Mouse (Mus musculus) large intestine, adult 2 months (tissue): ENCODE results near the gene Scyl1. TPM values are rescaled to one million over a fixed set of nuclear protein-coding genes. Genes with fewer than 3 reads are reported as not detected.

Source experiments
- DNase-seq: peaks from one replicate; pipeline ENCODE4 v3.0.0-alpha.2; 2012; ENCODE audit warnings: low read depth, low spot score
- WGBS: fragments of 180-500 bp; shearing (Covaris S2); methylation state at CpG from one replicate; pipeline ENCODE4 v1.1.7; 2018; 5-methylcytosine and 5-hydroxymethylcytosine counted together
- polyA plus RNA-seq: library from polyadenylated mRNA; depleted of rRNA; stranded (reverse); fragments of >200 nt; gene quantifications from 2 replicates; pipeline ENCODE4 v1.2.3, GENCODE M21; 2012; rRNA removed

Gene Scyl1
- polyA plus RNA-seq, 1 experiment: 53.6 TPM

DNA sequence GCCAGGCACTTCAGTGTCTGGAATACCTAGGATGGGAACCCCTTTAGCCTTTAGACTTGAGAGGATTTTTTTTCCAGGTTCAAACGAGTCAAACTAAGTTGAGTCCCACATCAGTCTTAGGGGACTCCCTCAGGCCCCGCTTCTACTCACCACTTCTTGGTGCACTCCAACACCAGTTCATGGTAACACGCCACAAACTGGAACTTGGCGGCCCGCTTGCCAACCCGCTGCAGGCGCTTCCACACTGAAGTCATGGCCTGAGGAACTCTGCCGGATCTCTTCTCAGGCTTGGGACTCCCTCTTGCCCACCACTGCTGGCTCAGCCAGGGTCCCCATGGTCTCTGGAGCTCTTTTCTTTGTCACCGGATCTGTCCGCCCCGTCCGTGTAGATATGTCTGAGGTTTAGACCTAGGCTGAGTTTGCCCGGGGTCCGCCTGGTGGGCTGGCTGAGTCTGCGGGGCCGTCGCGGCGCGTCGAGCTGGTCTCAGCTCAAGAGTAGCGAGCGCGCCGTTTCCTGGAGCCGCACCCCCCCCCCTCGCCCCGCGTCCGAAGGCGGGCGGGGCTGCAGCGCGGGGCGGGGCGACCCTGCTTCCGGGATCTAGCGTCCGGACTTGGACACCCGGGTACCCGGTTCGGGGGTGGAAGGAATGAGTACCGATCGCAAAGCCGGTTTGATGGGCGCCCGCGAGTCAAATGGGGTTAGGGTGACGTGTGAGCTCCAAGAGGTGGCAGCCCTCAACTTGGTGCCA, 45.3 kb downstream of the Scyl1 start, which contains the start of gene Ehbp1l1:
Gene Ehbp1l1, minus strand, starts transcription at position 551 of the 749 bp plus-strand sequence.
- DNase-seq: no peak
- 7% methylated on average over 48 of the region's 49 CpGs for WGBS

DNA sequence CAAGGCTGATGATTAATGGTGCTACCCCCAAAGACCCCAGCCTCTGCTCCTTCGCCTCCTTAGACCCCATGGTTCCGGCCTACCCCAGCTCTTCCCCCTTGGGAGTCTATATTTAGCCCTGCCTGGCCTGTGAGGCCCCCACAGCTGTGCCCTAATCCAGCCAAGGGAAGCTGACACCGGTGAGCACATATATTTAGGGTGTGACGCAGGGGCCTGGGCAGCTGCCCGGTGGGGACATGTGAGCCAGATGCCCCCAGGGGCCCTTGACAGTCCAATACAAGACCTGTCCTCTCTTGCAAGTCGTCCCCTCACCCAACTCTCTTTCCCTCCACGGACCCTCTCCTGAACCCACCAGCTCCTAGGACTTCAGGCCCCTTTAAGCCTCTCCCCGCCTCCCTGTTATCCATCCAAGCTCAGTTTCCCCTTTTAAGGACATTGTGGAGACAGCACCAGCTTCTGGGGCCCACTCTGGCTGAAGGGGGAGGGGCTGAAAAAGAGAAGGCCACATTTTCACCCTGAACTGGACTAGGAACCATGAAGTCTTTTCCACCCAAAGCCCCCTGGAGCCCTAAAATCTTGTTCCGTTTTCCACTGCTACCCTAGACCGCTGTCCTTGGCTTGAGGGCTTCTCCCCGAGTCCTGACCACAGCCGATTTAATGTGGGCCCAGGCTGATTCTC, 46.1 kb downstream of the Scyl1 start:
- 55% methylated on average over 12 of the region's 12 CpGs for WGBS
- DNase-seq: no peak

DNA sequence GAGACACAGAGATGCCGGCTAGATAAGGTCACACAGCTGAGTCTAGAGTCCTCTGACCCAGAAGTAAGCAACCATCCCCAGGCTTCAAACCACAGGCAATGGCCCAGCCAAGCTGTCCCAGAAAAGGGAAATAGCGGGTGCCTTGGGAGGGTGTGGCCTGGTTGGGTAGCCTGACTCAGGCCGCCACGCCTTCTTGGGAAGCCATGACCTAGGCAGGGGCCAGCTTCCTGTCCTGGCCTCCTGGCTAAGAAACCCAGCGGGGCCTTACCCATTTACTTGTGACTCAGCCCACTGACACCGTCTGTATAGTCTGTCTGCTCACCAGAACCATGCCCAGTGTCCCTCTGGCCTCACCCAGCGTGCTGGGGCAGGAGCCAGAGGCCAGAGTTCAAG, 46.7 kb downstream of the Scyl1 start:
- no peak for DNase-seq
- 14% methylated on average over 7 of the region's 7 CpGs for WGBS

DNA sequence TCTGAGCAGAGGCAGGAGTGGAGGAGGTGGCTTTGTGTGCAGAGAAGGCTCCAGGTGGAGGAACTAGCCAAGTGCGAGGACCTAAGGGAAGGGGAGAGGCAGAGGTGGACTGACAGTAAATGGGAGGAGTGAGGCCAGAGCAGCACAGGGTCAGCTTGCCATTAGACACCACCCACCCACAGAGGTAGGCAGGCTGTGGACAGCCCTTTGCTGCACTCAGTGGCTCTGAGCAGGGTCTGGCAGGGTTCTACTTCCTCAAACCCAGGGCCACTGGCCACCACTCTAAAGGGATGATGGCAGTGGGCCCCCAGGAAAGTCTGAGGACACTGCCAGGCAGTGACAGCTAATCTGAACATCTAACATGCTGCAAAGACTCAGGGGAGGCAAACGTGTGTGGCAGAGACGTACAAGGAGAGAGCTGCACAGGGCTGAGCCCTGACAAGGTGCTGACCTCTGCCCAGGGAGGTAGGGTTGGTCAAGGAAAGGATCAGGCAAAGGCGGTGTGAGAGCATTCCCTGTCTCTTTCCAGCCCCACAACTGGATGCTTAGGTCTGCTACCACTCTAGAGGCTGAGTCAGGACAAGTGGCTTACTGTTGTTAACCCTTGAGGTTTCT, 47.2 kb downstream of the Scyl1 start:
- 42% methylated on average over 4 of the region's 4 CpGs for WGBS
- DNase-seq: no peak

DNA sequence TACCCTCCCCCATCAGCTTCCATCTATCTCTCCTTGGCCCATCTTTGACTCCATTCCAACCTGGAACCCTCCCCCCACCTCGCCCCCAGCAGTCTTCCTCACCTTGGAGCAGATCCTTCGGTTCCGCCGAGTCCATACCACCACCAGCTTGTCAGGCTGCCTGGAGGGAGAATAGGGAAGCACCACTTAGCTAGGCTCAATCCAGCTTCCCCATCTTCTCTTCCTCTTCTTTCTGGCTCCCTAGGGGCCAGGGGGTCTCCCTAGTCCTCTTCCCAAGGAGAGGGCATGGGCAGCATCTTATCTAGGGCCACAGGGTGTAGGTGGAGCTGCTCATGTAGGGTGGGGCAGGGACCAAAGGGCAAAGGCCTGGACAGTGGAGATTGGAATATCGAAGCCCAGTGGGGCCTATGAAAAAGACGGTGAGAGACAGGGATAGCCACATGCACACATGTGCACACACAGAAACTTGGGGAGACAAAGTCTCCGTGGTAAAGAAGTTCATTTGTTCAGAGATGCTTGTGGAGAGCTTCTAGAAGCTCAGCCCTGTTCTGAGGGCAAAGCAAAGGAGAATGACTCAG, 48.3 kb downstream of the Scyl1 start:
- no peak for DNase-seq
- 71% methylated on average over 7 of the region's 7 CpGs for WGBS

DNA sequence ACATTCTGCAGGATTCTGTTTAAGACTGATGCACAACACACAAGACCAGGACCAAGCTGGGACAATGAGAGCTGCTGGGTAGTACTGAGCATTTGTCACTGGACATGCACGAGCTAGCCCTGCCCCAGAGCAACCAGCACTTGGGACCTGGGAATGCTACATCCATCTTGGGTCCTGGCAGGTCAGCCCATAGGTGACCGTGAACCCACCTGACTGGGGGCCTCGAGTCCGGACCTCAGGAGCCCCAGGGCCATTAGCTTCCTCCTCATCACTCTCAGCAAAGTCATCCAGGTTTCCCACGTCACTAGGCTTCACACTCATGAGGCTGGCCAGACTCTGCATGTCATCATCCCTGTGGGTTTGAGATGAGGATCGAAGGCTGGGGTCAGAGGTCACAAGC, 50.0 kb downstream of the Scyl1 start:
- DNase-seq: no peak
- 90% methylated on average over 6 of the region's 6 CpGs for WGBS

DNA sequence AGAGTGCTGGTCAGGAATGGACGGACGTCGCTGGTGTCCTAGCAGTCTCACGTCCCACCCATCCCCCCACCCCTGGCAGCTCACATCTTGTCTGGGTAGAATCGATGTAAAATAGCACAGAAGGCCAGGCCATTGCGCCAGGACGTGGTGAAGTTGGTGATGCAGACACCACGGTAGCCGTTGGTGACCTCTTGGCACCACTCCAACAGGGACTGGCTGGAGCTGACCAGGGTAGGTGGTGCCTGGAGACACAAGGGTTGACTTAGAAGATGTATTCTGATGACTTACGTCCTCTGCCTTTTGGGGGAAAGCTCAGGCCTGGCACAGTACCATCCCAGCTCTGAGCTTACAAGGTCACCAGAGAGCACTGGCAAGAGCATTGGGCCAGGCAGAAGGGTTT, 54.3 kb downstream of the Scyl1 start:
- no peak for DNase-seq
- WGBS: 64% methylated on average over 10 of the region's 10 CpGs

DNA sequence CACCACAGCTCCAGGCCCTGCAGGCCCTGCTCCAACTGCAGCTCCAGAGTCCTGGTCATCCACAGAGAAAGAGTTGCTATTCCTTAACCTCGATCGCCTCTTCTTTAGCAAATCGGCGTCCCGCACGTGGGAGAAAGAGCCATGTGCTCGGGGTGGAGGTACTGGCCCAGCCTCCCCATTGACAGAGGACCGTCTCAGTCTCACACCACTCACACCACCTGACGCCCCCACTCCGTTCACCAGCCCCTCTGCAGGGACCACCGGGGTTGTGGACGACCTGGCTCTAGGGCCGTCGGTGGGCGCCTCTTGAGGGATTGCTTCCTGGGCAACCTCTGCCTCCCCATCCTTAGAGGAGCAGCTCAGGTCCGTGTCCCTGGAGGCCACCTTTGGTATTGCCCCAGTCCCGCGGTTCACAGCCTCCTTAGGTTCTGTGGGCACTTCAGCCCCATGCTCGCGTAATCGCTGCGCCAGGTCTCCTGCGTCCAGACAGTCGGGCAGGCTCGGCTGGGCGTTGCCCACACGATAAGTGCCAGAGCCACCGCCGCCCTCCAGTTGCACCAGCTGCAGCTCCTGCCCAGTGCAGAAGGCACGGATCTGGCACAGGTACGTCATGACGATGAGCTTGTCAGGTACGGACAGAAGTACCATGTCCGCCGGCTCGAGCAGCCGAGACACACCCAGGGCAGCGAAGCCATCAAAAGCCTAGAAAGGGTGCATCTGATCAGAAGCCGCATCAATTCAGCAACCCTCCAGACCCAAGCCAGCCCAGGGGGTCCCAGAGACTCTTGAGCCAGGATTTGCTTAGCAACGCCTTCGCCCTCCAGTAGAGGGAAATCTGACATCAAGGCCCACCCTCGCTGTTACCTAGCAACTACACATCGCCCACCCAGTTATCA, 55.2 kb downstream of the Scyl1 start:
- DNase-seq: no peak
- 36% methylated on average over 43 of the region's 43 CpGs for WGBS

DNA sequence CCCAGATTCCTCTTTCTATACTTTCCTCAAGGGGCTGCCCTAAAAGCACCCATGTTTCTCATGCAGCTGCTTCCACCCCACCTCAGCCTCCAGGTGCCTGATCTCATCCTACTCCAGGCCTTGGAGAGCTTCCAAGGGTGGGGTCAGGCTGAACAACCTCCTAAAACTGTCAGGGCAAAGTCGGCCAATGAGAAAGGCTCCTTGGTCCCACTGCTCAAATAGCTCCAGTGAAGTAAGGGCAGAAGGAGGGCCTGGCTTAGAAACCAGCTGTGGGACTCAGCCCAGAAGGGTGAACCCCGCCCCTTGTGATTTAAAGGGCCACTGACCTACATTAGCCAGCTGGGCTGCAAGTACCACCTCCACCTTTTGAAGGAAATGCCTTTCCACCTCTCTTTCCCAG, 57.5 kb downstream of the Scyl1 start:
- peak; percentile 95 for DNase-seq
- 2% methylated on average over 2 of the region's 2 CpGs for WGBS

DNA sequence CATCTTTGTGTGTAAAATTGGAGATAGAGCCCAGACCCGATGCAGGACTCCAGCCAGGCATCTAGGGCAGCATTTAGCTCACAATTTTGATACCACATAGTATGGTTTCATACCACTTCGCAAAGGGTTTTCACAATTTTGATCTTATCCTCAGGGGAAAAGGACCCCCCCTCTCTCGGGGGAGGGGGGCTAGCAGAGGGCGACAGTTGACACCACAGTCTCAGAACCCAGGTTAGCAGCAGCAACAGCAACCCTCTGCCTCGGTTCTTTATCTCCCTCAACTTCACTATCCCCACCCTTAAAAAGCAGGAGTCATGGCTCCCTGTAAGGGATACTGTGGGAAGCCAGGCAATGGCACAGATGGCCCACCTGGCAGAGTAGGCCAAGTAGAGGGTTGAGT, 58.0 kb downstream of the Scyl1 start:
- DNase-seq: no peak
- WGBS: 62% methylated on average over 5 of the region's 5 CpGs

DNA sequence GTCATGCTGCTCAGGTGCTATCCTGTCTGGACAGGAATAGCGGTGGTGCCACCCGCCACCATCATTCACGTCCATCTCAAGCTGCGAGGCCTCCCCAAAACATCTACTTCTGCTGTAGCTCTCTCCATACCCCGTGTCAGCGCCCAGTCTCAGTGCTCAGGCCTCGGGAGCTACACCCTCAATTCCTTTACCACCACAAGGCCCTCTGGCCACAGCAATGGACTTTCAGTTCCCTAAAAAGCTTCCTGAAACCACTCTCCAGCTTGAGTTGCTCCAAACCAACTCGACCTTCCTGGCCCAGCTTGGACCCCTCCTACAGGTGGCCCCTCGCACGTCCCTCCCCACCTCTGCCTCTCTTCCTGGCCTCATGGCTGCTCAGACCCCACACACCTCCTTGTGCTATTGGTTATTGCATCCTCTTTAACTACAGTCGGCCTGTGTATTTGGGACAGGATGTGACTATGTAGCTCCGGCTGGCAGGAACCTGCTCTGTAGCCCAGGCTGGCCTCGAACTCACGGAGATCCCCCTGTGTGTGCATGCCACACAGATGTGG, 59.2 kb downstream of the Scyl1 start:
- WGBS: 82% methylated on average over 14 of the region's 14 CpGs
- no peak for DNase-seq

DNA sequence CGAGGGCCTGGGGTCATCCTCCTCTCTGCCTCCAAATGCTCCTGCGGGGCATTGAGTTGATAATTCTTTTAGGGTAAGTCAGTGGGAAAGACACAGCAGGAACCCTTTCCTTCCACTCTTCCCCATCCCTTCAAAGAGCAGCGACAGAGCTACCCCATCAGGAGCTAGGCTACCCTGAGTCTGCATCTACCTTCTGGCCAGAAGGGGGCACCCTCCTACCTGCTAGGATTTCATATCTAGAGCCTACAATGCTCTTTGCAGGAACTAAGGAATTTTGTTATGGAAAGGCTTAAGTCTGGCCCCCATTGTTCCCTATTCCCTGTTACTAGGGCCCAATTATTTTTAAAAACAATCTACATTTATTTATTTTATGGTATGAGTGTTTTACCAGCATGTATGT, 60.0 kb downstream of the Scyl1 start:
- no peak for DNase-seq
- WGBS: 25% methylated on average over 3 of the region's 3 CpGs

DNA sequence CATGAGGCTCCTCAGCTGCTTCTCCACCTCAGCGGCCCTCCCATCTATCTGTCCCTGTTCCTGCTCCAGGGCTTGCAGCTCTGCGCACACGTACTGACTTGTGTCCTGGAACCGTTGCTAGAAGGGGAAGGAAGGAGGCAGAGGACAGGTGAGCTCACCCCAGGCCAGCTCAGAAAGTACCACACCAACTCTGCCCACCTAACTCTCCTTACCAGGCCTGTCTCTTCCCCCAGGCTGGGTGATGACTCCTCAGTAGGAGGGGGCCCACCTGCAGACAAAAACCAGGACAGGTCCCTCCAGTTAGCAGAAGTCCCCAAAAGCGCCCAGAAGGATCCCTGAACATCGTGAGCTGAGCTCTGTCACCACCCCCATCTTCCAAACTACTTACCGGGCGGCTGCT, 60.6 kb downstream of the Scyl1 start:
- DNase-seq: no peak
- WGBS: 89% methylated on average over 8 of the region's 8 CpGs

DNA sequence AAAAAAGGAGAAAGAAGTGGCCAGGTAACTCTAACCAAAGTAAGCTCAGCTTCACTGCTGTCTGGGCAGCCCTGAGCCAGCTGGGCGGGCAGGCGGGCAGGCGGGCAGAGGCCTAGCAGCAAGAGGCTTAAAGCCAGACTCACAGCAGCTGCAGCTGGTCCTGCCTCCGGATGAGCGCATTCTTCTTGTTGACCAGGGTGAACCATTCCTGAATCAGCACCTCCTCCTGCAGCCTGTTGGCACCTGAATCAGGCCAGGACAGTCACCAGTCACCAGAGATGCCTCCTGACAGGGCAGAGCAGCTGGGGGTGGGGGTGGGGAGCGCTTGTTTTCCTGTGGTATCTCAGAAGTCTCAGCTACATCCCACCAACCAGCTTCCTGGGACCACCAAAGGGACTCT, 61.2 kb downstream of the Scyl1 start:
- 95% methylated on average over 6 of the region's 6 CpGs for WGBS
- no peak for DNase-seq

Other genes starting within 250 kb of the Scyl1 start
- gene Ovol1, start 210.8 kb downstream of the Scyl1 start, polyA plus RNA-seq: 26.6 and 45.5 TPM in 2 replicates
- 11.9 and 19.5 TPM in 2 replicates for gene Ap5b1, start 203.4 kb downstream of the Scyl1 start, polyA plus RNA-seq
- 45.1 and 47.1 TPM in 2 replicates for gene Rnaseh2c, start 169.5 kb downstream of the Scyl1 start, polyA plus RNA-seq
- 43.6 and 54.2 TPM in 2 replicates for gene Kat5, start 161.2 kb downstream of the Scyl1 start, polyA plus RNA-seq
- gene Rela, start 133.9 kb downstream of the Scyl1 start, polyA plus RNA-seq: 46.7 and 47.6 TPM in 2 replicates
- 34.3 and 39.7 TPM in 2 replicates for gene Sipa1, start 107.7 kb downstream of the Scyl1 start, polyA plus RNA-seq
- gene Map3k11, start 82.7 kb downstream of the Scyl1 start, polyA plus RNA-seq: 71.1 and 90.9 TPM in 2 replicates
- gene Pcnx3, start 82.5 kb downstream of the Scyl1 start, polyA plus RNA-seq: 71.8 and 89.0 TPM in 2 replicates
- 0.18 TPM in 1 of 2 replicates, not detected in the other for gene Kcnk7, start 67.1 kb downstream of the Scyl1 start, polyA plus RNA-seq
- 45.1 and 63.8 TPM in 2 replicates for gene Ehbp1l1, start 45.1 kb downstream of the Scyl1 start, polyA plus RNA-seq
- 65.4 and 79.8 TPM in 2 replicates for gene Fam89b, start 41.8 kb downstream of the Scyl1 start, polyA plus RNA-seq
- gene Ltbp3, start 30.5 kb downstream of the Scyl1 start, polyA plus RNA-seq: 18.4 and 19.9 TPM in 2 replicates
- gene Frmd8, start 103.9 kb upstream of the Scyl1 start, polyA plus RNA-seq: 24.6 and 48.3 TPM in 2 replicates
- 16.0 and 122 TPM in 2 replicates for gene Slc25a45, start 106.4 kb upstream of the Scyl1 start, polyA plus RNA-seq
- gene Tigd3, start 122.7 kb upstream of the Scyl1 start, polyA plus RNA-seq: 1.1 and 2.1 TPM in 2 replicates
- 69.6 and 84.6 TPM in 2 replicates for gene Dpf2, start 141.6 kb upstream of the Scyl1 start, polyA plus RNA-seq
- gene Cdc42ep2, start 153.4 kb upstream of the Scyl1 start, polyA plus RNA-seq: 20.1 and 26.0 TPM in 2 replicates
- gene Pola2, start 192.8 kb upstream of the Scyl1 start, polyA plus RNA-seq: 44.6 and 56.0 TPM in 2 replicates
- 0.05 TPM in 1 of 2 replicates, not detected in the other for gene Slc22a20, start 214.7 kb upstream of the Scyl1 start, polyA plus RNA-seq
- gene Capn1, start 244.5 kb upstream of the Scyl1 start, polyA plus RNA-seq: 102 and 120 TPM in 2 replicates